Mouse (Mus musculus) forebrain, embryonic 13.5 days (tissue): Measurements from ENCODE around the gene Slc16a7. TPM values are rescaled to one million over a fixed set of nuclear protein-coding genes. Genes with fewer than 3 reads are reported as not detected.

Experiments
- ATAC-seq: fragments of 200-750 bp; cut with Nextera tagmentation; 2 replicates; pipeline ENCODE4 v1.8.0; 2017
- H3K27ac ChIP-seq: fragments of 300-500 bp; sonication (generic); 2 replicates; pipeline ENCODE4 v1.5.1; 2015; ENCODE audit warnings: inconsistent platforms, mild to moderate bottlenecking, moderate library complexity
- H3K27me3 ChIP-seq: fragments of 300-500 bp; sonication (generic); 2 replicates; pipeline ENCODE4 v1.6.1; 2015; ENCODE audit warnings: mild to moderate bottlenecking, inconsistent platforms
- H3K36me3 ChIP-seq: fragments of 300-500 bp; sonication (generic); 2 replicates; pipeline ENCODE4 v1.6.1; 2015; ENCODE audit warnings: mild to moderate bottlenecking, inconsistent platforms; ENCODE audit not compliant: poor library complexity, severe bottlenecking
- H3K4me1 ChIP-seq: fragments of 300-500 bp; sonication (generic); 2 replicates; pipeline ENCODE4 v1.6.1; 2015; ENCODE audit warnings: inconsistent platforms
- H3K4me2 ChIP-seq: fragments of 300-500 bp; sonication (generic); 2 replicates; pipeline ENCODE4 v1.6.1; 2015; ENCODE audit warnings: inconsistent platforms, mild to moderate bottlenecking, moderate library complexity
- H3K4me3 ChIP-seq: fragments of 300-500 bp; sonication (generic); 2 replicates; pipeline ENCODE4 v1.5.1; 2015; ENCODE audit warnings: mild to moderate bottlenecking, inconsistent platforms
- H3K9ac ChIP-seq: fragments of 300-500 bp; sonication (generic); 2 replicates; pipeline ENCODE4 v1.6.1; 2015; ENCODE audit warnings: mild to moderate bottlenecking, inconsistent platforms
- H3K9me3 ChIP-seq: fragments of 300-500 bp; sonication (generic); replicated peaks from 2 replicates; pipeline ENCODE4 v1.6.1; 2016; ENCODE audit warnings: inconsistent platforms
- WGBS: fragments of 180-500 bp; shearing (Covaris S2); methylation state at CpG from one replicate; pipeline ENCODE4 v1.1.7; 2015; 5-methylcytosine and 5-hydroxymethylcytosine counted together
- polyA plus RNA-seq: library from polyadenylated mRNA; unstranded; fragments of >200 nt; fragmentation: Nextera tagmentation; extraction: Ambion mirVana; gene quantifications from 2 replicates; pipeline ENCODE4 v1.2.1, GENCODE M21; 2015

Gene Slc16a7
- polyA plus RNA-seq, 1 experiment from 2014 or later = 2.6 TPM

DNA sequence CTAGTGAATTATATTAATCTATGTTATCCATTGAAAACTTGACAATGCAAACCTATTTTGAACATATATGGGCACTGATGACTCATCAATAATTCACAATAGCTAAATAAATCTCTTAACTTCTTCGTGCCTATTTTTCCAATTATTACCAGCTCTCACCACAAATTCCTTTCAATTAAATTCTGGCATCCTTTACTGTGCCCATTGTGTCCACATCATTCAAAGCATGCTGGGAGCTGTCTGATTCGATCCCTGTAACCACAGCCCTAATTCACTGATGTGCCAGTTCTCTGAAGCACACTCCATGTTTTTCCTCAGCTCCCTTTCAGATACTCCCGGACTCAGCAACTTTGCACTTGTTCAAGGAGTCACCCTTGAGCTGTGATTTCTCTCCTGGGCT, 41.1 kb downstream of the Slc16a7 start:
- no peak for ATAC-seq
- 52% methylated on average over 3 of the region's 3 CpGs for WGBS
- H3K36me3 ChIP-seq = no peaks in the 10 kb centered on the region
- no peak overlapping the region for H3K4me3 ChIP-seq
- no peak overlapping the region for H3K27ac ChIP-seq
- no peaks in the 10 kb centered on the region for H3K9me3 ChIP-seq
- 0 out of 2 replicates have a peak, but pooled peaks cover 4% of the 10 kb centered on the region for H3K4me1 ChIP-seq
- no peak overlapping the region for H3K4me2 ChIP-seq
- H3K27me3 ChIP-seq = no peaks in the 10 kb centered on the region
- H3K9ac ChIP-seq = no peak overlapping the region

DNA sequence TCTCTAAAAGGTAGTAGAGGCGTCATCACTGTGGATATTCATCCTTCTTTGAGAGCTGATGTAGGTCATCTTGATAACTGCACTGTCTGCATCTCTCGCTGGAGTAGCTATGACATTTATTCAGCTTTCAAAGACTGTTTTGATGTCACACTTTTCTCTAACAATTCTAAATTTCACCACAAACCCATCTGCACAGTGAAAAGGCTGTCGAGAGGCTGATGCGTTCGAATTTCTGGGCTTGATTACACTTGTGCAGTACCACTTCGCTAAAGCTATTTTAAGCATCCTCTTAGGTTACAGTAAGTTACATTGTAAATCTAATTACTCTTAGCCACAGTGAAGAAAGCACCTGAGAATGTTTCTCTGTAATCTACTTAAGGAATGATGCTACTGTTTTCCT, 42.1 kb downstream of the Slc16a7 start:
- no peak overlapping the region for H3K4me3 ChIP-seq
- 87% methylated on average over 6 of the region's 6 CpGs for WGBS
- no peaks in the 10 kb centered on the region for H3K27me3 ChIP-seq
- 0 out of 2 replicates have a peak, but pooled peaks cover 4% of the 10 kb centered on the region for H3K4me1 ChIP-seq
- H3K4me2 ChIP-seq = no peak overlapping the region
- H3K36me3 ChIP-seq = no peaks in the 10 kb centered on the region
- no peak overlapping the region for H3K9ac ChIP-seq
- H3K9me3 ChIP-seq = no peaks in the 10 kb centered on the region
- ATAC-seq = no peak
- H3K27ac ChIP-seq = no peak overlapping the region

DNA sequence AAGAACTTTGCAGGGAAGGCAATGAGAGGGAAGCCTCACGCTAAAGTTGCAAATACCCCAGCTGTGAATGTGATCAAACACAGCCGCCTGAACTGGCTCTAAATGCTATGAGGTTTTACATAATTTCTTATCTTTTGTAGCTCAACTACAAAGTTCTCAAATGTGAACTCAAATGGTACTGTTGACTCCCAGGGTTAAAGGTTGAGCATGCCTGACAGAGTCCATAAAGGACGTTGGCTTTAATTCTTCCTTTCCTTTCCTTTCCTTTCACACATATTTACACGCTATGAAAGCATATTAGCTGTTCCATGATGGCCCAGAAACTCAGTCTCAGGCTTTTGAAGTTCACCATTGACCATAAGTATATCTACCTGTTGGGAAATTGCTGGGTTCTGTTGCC, 42.9 kb downstream of the Slc16a7 start:
- no peak for ATAC-seq
- WGBS = 77% methylated on average over 4 of the region's 4 CpGs
- no peaks in the 10 kb centered on the region for H3K36me3 ChIP-seq
- H3K4me3 ChIP-seq = no peak overlapping the region
- H3K27me3 ChIP-seq = no peaks in the 10 kb centered on the region
- 0 out of 2 replicates have a peak, but pooled peaks cover 4% of the 10 kb centered on the region for H3K4me1 ChIP-seq
- H3K4me2 ChIP-seq = no peak overlapping the region
- H3K27ac ChIP-seq = no peak overlapping the region
- H3K9ac ChIP-seq = no peak overlapping the region
- H3K9me3 ChIP-seq = no peaks in the 10 kb centered on the region

DNA sequence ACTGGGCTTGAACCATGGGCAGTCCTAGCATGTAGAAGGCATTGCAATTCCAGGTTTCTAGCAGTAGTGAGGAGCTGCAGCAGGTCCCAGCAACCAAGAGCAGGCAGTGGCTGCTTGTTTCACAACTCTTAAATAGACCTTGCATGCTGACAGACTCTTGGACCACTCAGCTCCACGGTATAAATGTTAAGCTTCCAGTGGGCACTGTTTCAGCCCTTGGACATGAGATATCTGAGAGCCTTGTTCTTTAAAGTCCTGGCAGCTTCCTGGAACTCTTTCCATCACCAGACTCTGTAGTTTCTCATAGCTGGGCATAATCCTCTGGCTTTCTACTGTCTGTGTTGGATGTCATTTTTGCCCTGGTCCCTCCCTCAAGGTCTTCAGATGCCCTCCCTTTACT, 43.7 kb downstream of the Slc16a7 start:
- Histone ChIP-seq H3K27ac (no peak overlapping the region), H3K36me3 (no peaks in the 10 kb centered on the region), H3K9ac (no peak overlapping the region), H3K27me3 (no peaks in the 10 kb centered on the region), H3K4me1 (0 out of 2 replicates have a peak, but pooled peaks cover 4% of the 10 kb centered on the region), H3K4me3 (no peak overlapping the region), H3K9me3 (no peaks in the 10 kb centered on the region), H3K4me2 (no peak overlapping the region)
- 86% methylated on average over 1 of the region's 1 CpGs for WGBS
- no peak for ATAC-seq

DNA sequence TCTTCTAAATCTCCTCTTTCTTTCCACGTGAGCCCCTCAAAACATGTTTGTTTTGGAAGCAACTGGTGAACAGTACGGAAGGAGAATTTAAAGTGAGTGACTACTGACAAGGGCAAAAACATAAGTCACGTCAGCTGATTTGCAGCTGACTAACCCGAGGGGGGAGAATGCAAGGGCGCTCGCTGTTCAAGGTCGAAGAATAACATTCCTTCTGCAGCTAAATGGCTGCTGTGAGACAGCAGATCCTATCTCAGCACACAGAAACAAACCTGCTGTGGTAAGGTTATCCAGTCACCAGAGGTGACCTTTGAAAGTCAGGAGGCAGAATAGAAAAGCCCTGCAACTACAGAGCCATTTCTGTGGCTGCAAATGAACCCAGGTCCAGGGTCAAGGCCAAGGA, 47.1 kb downstream of the Slc16a7 start:
- WGBS = 83% methylated on average over 7 of the region's 7 CpGs
- ATAC-seq = no peak
- Histone ChIP-seq H3K27ac (no peak overlapping the region), H3K36me3 (no peaks in the 10 kb centered on the region), H3K4me3 (no peak overlapping the region), H3K27me3 (no peaks in the 10 kb centered on the region), H3K4me2 (no peak overlapping the region), H3K9me3 (no peaks in the 10 kb centered on the region), H3K4me1 (no peaks in the 10 kb centered on the region), H3K9ac (no peak overlapping the region)

DNA sequence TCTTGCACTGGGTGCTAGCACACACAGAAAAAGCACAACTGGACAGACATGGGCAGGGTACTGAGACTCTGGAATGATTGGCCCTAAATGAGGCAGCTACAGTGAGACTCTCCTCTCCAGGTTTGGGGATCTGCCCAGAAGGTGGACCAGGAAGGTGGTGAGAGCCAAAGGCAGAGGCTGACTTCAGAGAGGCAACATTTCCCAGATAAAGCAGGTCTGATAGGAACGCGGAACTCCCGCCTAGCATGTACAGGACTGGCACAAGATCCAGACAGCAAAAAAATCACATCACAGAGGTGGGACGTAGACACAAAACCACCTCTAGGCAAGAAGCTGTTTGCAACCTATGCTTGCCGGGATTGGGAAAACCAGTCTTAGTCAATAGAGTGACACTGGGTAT, 55.5 kb downstream of the Slc16a7 start:
- no peak for ATAC-seq

DNA sequence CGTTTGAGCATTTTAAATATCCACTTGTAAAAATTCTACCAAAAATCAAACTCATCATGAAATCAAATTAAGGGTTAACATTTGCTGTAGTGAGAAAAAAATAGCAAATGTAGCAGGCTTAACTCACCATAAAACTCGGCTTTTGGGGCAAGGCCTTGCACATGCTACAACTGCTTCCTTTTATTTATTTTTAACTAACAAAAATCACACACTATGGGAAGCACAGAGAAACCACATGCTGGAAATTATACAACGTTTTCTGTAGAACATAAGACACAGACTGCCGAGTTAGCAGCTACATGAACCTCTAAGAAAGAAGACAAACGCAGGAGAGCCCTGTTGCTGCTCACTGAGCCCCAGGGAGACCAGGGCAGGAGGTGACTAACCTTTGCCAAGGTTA, 57.9 kb downstream of the Slc16a7 start:
- Histone ChIP-seq H3K9me3 (no peaks in the 10 kb centered on the region), H3K9ac (no peak overlapping the region), H3K27ac (no peak overlapping the region), H3K36me3 (no peaks in the 10 kb centered on the region), H3K4me2 (no peak overlapping the region), H3K4me3 (no peak overlapping the region), H3K27me3 (no peaks in the 10 kb centered on the region), H3K4me1 (peaks cover 9% of the 10 kb centered on the region)
- 77% methylated on average over 5 of the region's 5 CpGs for WGBS
- ATAC-seq = no peak

More for the DNA sequence above, 55.5 kb downstream of the Slc16a7 start:
- Histone ChIP-seq H3K9ac (no peak overlapping the region), H3K27ac (no peak overlapping the region), H3K4me2 (no peak overlapping the region), H3K27me3 (no peaks in the 10 kb centered on the region), H3K9me3 (no peaks in the 10 kb centered on the region), H3K4me1 (peaks cover 3% of the 10 kb centered on the region), H3K36me3 (no peaks in the 10 kb centered on the region), H3K4me3 (no peak overlapping the region)
- 96% methylated on average over 5 of the region's 5 CpGs for WGBS

DNA sequence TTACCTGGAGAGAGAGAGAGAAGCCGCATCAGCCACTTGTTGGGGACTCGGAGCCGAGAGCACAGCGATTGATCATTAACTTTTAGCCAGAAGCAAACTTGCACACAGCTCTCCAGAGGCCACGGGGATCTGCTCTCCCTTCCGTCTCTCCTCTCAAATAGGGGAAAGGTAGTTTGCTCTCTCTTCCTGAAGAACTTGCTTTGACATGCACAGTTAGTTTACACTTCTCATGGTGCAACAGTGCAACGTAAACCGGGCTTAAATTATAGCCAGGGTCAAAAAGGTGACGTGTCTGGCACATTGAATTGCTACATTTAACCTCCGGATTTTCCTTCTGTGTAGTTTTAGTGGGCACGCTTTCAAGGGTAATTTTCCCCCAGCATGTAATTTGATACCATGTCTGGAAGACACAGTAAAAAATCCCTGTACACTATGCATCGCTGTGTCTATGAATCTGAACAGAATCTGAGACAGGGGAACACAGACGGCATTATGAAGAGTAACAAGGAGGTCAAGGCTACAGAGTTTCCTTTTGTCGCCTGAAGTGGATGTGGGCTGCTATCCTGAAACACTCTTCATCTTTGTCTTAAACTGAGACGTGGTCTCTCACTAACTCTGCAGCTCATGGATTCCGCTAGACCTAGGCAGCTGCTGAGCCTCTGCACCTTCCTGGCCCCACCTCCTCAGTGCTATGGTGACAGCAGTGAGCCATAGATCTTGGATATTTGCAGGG, 60.8 kb downstream of the Slc16a7 start:
- peak; percentile 69 for ATAC-seq
- Histone ChIP-seq H3K9me3 (no peaks in the 10 kb centered on the region), H3K4me1 (peaks cover 9% of the 10 kb centered on the region), H3K4me3 (no peak overlapping the region), H3K36me3 (no peaks in the 10 kb centered on the region), H3K27ac (no peak overlapping the region), H3K4me2 (peak overlapping the region; percentile 8; the same call in 1 of the 2 replicates), H3K9ac (no peak overlapping the region), H3K27me3 (no peaks in the 10 kb centered on the region)
- 46% methylated on average over 16 of the region's 16 CpGs for WGBS

DNA sequence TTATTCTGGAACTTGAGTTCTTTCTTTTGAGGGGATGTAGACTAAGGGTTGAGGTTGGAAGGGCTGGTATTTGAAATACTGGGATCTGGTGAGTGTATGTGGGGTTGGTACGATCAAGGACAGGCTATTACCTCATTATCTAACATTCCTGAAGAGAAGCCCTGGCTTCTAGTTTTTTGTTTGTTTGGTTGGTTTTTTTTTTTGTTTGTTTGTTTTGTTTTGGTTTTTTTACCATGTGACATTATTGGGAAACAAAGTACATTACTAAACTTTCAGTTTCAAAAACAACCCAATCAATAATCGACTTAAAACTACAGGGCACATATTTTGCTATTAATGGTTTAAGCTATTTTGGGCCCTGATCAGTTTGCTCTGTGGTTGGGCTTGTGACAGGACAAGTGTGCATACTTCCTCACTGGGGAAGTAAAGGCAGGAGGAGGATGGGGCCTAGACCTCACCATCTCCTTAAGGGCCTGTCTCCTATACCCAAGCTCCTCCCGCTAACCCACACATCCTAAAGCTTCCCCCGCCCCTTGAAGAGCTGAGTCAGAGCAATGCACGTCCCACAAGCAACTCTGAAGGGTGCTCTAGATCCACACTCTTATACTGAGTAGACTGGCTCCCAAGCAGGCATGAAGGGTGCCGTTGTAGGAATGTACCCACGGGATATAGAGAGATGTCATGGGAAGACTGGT, 64.2 kb downstream of the Slc16a7 start:
- H3K27ac ChIP-seq = no peak overlapping the region
- H3K9ac ChIP-seq = no peak overlapping the region
- H3K4me3 ChIP-seq = no peak overlapping the region
- WGBS = 90% methylated on average over 7 of the region's 7 CpGs
- H3K9me3 ChIP-seq = no peaks in the 10 kb centered on the region
- no peaks in the 10 kb centered on the region for H3K27me3 ChIP-seq
- no peak for ATAC-seq
- H3K36me3 ChIP-seq = no peaks in the 10 kb centered on the region
- H3K4me1 ChIP-seq = peaks cover 9% of the 10 kb centered on the region
- no peak overlapping the region for H3K4me2 ChIP-seq

DNA sequence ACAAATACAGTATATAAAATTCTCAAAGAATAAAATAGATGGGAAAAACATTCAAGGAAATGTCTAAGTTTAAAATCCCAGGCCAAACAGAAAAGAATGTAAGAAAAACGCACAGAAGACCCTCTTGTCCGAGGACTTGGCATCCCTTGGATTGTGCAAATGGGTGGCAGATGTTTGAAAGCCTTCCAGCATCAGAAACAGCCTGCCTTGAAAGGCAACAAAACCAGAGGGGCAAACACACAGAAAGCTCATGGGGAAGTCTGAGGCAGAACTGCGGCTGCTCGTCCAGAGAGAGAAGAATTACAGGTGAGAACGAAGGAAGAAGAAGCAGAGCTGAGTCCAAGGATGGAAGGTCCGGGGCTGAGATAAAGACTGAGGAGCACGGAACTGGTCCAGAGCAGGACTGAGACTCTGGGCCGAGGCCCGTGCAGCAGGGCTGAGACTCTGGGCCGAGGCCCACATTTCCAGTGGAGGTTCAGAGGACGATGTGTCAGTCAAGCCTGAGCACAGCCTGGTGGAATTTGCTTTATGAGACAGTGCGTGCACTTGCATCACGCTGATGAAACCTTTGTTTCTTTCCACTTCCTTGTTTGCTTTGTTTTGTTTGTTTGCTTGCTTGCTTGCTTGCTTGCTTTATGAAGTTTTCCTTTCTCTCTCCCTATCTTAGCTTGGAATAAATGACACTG, 65.0 kb downstream of the Slc16a7 start:
- 82% methylated on average over 13 of the region's 13 CpGs for WGBS
- Histone ChIP-seq H3K27ac (no peak overlapping the region), H3K4me2 (no peak overlapping the region), H3K27me3 (no peaks in the 10 kb centered on the region), H3K4me3 (no peak overlapping the region), H3K4me1 (peaks cover 9% of the 10 kb centered on the region), H3K9ac (no peak overlapping the region), H3K9me3 (no peaks in the 10 kb centered on the region), H3K36me3 (no peaks in the 10 kb centered on the region)
- ATAC-seq = no peak; the same call in 1 of the 2 replicates

DNA sequence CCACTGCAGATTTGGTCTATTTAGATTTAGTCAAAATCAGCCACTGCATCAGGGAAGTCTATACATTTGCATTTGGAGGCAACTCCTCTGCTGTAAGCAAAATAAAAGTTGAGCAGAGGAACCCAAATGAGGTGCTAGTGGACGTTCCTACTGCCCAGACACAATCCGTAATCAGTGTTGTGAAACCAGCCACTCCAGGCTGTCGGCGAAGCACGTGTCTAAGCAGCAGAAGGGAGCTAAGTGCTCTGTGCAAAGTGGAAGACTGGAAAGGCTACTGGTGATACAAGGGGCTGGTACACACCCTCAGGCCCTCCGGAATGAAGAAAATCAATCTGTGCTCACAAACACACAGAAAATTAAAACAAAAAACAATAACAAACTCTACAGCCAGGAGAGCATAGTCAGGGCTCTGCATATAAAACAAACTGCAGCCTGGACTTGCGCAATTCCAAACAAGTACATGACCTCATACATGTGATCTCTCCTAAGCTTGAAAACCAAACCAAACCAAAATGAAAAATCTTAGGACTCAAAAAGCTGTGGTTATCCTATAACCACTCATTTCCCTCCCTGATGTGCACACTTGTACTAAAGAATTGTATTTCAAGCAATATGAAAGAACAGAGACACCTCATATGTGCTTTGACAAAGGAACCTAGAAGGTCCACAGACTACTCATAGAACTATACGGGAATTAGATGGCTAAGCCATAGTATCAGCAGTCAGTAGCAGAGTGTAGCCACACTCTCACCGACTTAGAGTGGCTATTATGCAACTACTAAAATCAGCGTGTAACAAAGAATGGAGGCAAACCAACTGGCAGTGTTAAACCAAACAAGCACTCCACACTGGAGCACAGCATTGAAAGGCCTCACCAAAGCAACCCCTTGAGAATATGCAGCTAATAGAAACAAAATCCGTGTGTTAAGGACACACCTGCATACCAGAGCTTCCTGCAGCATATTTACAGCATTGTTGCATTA, 67.5 kb downstream of the Slc16a7 start:
- Histone ChIP-seq H3K4me2 (no peak overlapping the region), H3K27me3 (no peaks in the 10 kb centered on the region), H3K36me3 (no peaks in the 10 kb centered on the region), H3K27ac (no peak overlapping the region), H3K4me1 (no peaks in the 10 kb centered on the region), H3K9me3 (no peaks in the 10 kb centered on the region), H3K4me3 (no peak overlapping the region), H3K9ac (no peak overlapping the region)
- ATAC-seq = no peak
- WGBS = 85% methylated on average over 11 of the region's 11 CpGs
